Mouse (Mus musculus) liver, embryonic 14.5 days (tissue): ENCODE measurements at regions not wholly inside any gene's neighbourhood (a gene's known extent, or its start where the extent isn't known, plus 50 kb on each side); places are given as distances from the start of the nearest gene placed in this dataset.

Experiments used
- ATAC-seq: fragments of 200-750 bp; cut with Nextera tagmentation; 2 replicates; pipeline ENCODE4 v1.8.0; 2017; ENCODE audit warnings: moderate number of reproducible peaks, mild to moderate bottlenecking, moderate library complexity; ENCODE audit not compliant: insufficient read depth
- DNase-seq, 3 experiments: peaks; one replicate each; pipeline ENCODE4 v3.0.0-alpha.2; 2012 to 2013; ENCODE audit warnings: low read depth in 3 of 3, low spot score in 3 of 3
- H3K27ac ChIP-seq: fragments of 300-500 bp; sonication (generic); 2 replicates; pipeline ENCODE4 v1.5.1; 2014; ENCODE audit warnings: moderate library complexity, mild to moderate bottlenecking, control low read depth, inconsistent platforms
- H3K27me3 ChIP-seq: fragments of 300-500 bp; sonication (generic); 2 replicates; pipeline ENCODE4 v1.6.1; 2014; ENCODE audit warnings: mild to moderate bottlenecking, low read length, moderate library complexity; ENCODE audit not compliant: control insufficient read depth, insufficient read depth
- H3K36me3 ChIP-seq: fragments of 300-500 bp; sonication (generic); replicated peaks from 2 replicates; pipeline ENCODE4 v1.6.1; 2014; ENCODE audit warnings: low read depth; ENCODE audit not compliant: control insufficient read depth, insufficient read depth
- H3K4me1 ChIP-seq, 2 experiments: fragments of 200-500 bp in 1 of 2; fragments of 300-500 bp in 1 of 2; sonication (generic) in 1 of 2; replicated peaks; 2 replicates each; pipeline ENCODE4 v1.6.1; 2012 to 2014; ENCODE audit warnings: antibody characterized with exemption in 1 of 2, inconsistent platforms in 1 of 2, low read length in 1 of 2; ENCODE audit not compliant: control insufficient read depth in 2 of 2, insufficient read depth in 2 of 2
- H3K4me2 ChIP-seq: fragments of 300-500 bp; sonication (generic); 2 replicates; pipeline ENCODE4 v1.6.1; 2014; ENCODE audit warnings: low read depth, mild to moderate bottlenecking, control low read depth, moderate library complexity
- H3K4me3 ChIP-seq, 2 experiments: fragments of 200-500 bp in 1 of 2; fragments of 300-500 bp in 1 of 2; sonication (generic) in 1 of 2; 2 replicates each; pipeline ENCODE4 v1.5.1; 2012 to 2014; ENCODE audit warnings: low read depth in 2 of 2, low read length in 2 of 2, mild to moderate bottlenecking in 2 of 2, control low read depth in 1 of 2, inconsistent platforms in 1 of 2, moderate library complexity in 1 of 2; ENCODE audit not compliant: insufficient read depth in 1 of 2
- H3K9ac ChIP-seq: fragments of 300-500 bp; sonication (generic); replicated peaks from 2 replicates; pipeline ENCODE4 v1.6.1; 2014; ENCODE audit warnings: mild to moderate bottlenecking, control low read depth, moderate library complexity
- H3K9me3 ChIP-seq: fragments of 300-500 bp; sonication (generic); 2 replicates; pipeline ENCODE4 v1.6.1; 2016; ENCODE audit warnings: low read length, mixed read lengths; ENCODE audit not compliant: control insufficient read depth
- CTCF ChIP-seq: IDR thresholded peaks from 2 replicates; pipeline ENCODE4 v1.5.1; 2016; ENCODE audit warnings: antibody characterized with exemption, low read depth, control low read depth
- EP300 ChIP-seq: IDR thresholded peaks from 2 replicates; pipeline ENCODE4 v1.6.1; 2016; ENCODE audit warnings: antibody characterized with exemption, low read depth
- WGBS: fragments of 180-500 bp; shearing (Covaris S2); extraction: QIAGEN DNeasy Blood & Tissue Kit; methylation state at CpG from one replicate; pipeline ENCODE4 v1.1.7; 2014; ENCODE audit not compliant: insufficient replicate concordance; 5-methylcytosine and 5-hydroxymethylcytosine counted together

- H3K27me3 ChIP-seq, result no peaks in the 10 kb centered on the region
- no peak for TF ChIP-seq CTCF
- TF ChIP-seq EP300, result no peak
- no peak for DNase-seq
- no peak overlapping the region for H3K9ac ChIP-seq
- no peak overlapping the region for H3K4me2 ChIP-seq
- WGBS, result 48% methylated on average over 14 of the region's 14 CpGs
- no peak for ATAC-seq
- no peaks in the 10 kb centered on the region for H3K4me1 ChIP-seq
- H3K4me3 ChIP-seq, result no peak overlapping the region
- no peak overlapping the region for H3K27ac ChIP-seq
- H3K36me3 ChIP-seq, result no peaks in the 10 kb centered on the region
- H3K9me3 ChIP-seq, result no peaks in the 10 kb centered on the region
Observed at GRCm38 (mm10) chr3:149357903-149358569, 367.7 kb upstream of the Adgrl2 start.

GRCm38 (mm10) chr3:149357121-149357520 is 366.8 kb upstream of the Adgrl2 start:
- Histone ChIP-seq H3K9ac (no peak overlapping the region), H3K4me1 (no peaks in the 10 kb centered on the region), H3K9me3 (no peaks in the 10 kb centered on the region), H3K4me2 (no peak overlapping the region), H3K27ac (no peak overlapping the region), H3K36me3 (no peaks in the 10 kb centered on the region), H3K4me3 (no peak overlapping the region), H3K27me3 (no peaks in the 10 kb centered on the region)
- TF ChIP-seq EP300 (no peak), CTCF (no peak)
- ATAC-seq, result no peak
- WGBS, result 32% methylated on average over 2 of the region's 2 CpGs
- DNase-seq, result no peak

DNA sequence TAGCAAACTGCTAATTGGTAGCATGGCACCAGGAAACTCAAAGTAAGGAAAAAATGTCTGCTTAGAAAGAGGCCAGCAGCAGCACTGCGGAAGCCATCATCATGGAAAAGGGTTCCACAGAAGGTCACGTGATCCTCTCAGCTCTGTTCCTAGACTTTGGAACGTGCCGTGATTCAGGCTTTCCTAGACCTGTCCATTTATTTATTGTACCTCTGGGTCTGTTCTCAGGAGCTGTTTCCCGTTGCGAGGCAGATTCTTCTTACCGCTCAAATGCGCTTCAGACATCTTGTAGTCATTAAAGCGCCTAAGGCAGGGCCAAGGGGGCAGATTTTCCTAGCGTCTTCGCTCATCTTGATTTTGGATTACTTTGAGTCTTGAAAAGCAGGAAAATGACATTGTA is 365.0 kb upstream of the Adgrl2 start:
- H3K27me3 ChIP-seq, result no peaks in the 10 kb centered on the region
- ATAC-seq (no peak), DNase-seq (no peak)
- H3K4me2 ChIP-seq, result no peak overlapping the region
- 78% methylated on average over 11 of the region's 11 CpGs for WGBS
- no peaks in the 10 kb centered on the region for H3K36me3 ChIP-seq
- H3K4me1 ChIP-seq, result no peaks in the 10 kb centered on the region
- no peak overlapping the region for H3K4me3 ChIP-seq
- TF ChIP-seq CTCF (no peak), EP300 (no peak)
- no peak overlapping the region for H3K27ac ChIP-seq
- H3K9me3 ChIP-seq, result no peaks in the 10 kb centered on the region
- H3K9ac ChIP-seq, result no peak overlapping the region

DNA sequence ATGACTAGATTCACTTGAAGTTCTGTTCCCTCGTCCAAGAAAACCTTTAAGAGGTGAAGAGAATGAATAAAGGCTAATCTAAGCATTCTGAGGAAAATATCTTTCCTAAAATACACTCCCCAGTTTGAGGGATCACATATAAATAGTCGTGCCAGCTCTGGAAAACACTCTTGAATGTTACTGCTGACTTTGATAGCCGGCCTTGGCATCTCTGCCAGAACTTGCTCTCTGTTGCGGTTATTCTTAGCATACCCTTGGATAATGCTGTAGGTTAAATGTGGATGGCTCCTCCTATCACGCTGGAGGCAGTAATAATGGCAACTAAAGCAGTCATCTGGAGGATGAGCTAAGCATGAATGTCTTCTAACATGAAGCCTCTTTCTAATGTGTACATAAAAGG is 363.6 kb upstream of the Adgrl2 start:
- H3K27me3 ChIP-seq, result no peaks in the 10 kb centered on the region
- DNase-seq (no peak), ATAC-seq (no peak)
- no peaks in the 10 kb centered on the region for H3K4me1 ChIP-seq
- H3K27ac ChIP-seq, result no peak overlapping the region
- no peak overlapping the region for H3K4me3 ChIP-seq
- no peaks in the 10 kb centered on the region for H3K9me3 ChIP-seq
- TF ChIP-seq CTCF (no peak), EP300 (no peak)
- H3K36me3 ChIP-seq, result no peaks in the 10 kb centered on the region
- H3K9ac ChIP-seq, result no peak overlapping the region
- no peak overlapping the region for H3K4me2 ChIP-seq
- WGBS, result 64% methylated on average over 5 of the region's 5 CpGs

GRCm38 (mm10) chr3:149352546-149352945 is 362.2 kb upstream of the Adgrl2 start:
- no peak overlapping the region for H3K4me3 ChIP-seq
- H3K9ac ChIP-seq, result no peak overlapping the region
- no peaks in the 10 kb centered on the region for H3K27me3 ChIP-seq
- 32% methylated on average over 6 of the region's 6 CpGs for WGBS
- H3K4me1 ChIP-seq, result no peaks in the 10 kb centered on the region
- TF ChIP-seq EP300, result no peak
- no peak for TF ChIP-seq CTCF
- H3K4me2 ChIP-seq, result no peak overlapping the region
- H3K27ac ChIP-seq, result no peak overlapping the region
- H3K9me3 ChIP-seq, result no peaks in the 10 kb centered on the region
- DNase-seq, result no peak
- ATAC-seq, result no peak
- H3K36me3 ChIP-seq, result no peaks in the 10 kb centered on the region
